Mouse (Mus musculus) retina, postnatal 7 days (tissue): ENCODE results near the gene Spata6.

ENCODE experiments used
- DNase-seq: peaks from one replicate; pipeline ENCODE4 v3.0.0-alpha.2; 2012; ENCODE audit warnings: low read depth, low spot score

Gene Spata6

DNA sequence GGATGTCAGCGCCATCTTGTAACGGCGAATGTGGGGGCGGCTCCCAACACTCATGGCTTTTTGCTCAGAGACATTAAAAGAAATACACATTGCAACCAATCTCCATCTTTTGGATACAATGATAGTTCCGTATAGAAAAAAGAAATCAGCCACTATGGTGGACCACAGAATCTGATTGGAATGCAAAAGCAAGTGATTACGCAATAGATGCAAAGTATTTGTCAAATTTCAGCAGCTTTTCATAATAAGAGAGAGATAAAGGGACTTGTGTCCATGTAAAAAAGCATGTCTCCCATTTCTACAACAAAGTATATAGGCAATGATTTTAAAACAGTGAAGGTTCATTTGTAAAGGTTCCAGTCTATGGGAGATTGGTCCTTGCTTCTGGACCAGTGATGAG is 119.1 kb downstream of the Spata6 start:
- DNase-seq = no peak

DNA sequence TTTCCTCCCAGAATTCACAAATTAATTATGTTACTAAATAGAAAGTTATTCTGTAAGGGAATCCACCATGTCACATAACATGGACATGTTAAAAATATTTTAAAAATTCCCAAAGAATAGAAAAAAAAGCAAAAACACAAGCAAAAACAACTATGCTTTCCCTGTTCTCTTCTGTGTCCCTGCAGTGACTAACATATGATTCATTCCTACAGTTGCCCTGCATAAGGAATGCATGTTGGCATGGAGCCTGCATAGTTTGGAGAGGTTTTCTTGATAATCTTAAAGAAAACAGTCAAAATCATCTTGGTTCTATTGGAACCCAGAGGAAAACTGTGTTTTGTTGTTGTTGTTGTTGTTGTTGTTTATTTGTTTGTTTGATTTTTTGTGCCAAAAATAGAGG is 132.8 kb downstream of the Spata6 start:
- no peak for DNase-seq

GRCm38 (mm10) chr4:111866701-111867100 is 146.9 kb downstream of the Spata6 start:
- DNase-seq = no peak

DNA sequence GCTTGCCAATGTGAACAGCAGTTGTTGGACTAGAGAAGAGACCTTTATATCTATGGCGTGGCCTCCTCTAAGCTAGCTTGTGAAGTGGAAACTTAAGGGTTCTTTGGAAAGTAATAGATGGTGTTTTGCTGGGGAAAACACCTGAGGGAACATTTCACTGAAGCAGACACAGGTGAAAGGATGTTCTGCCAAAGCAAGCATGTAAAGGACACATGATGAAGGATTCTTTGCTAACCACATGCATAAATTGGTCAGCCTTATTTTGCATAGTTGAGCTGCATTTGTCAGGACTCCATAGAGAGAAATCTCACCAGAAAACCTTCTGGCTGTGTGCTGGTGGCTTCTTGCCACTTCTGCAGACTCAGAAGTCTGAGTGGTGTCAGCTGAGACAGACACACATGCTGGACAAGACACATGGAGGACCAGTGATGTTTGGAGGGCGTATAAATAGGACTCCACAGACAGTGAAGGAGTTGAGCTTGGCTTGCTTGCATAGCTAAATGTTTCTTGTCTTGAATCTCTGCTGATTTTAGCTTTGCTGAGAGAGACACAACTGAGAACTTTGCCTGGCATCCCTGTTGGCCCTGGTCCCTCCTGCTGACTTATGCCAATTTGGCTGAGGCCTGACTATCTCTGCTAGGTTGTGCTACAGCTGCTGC is 148.1 kb downstream of the Spata6 start:
- DNase-seq = no peak
